Mouse (Mus musculus) forebrain, embryonic 16.5 days (tissue): ENCODE data around the gene Map2k5. TPM values are rescaled to one million over a fixed set of nuclear protein-coding genes. Genes with fewer than 3 reads are reported as not detected.

ENCODE experiments used
- ATAC-seq: fragments of 200-750 bp; cut with Nextera tagmentation; 2 replicates; pipeline ENCODE4 v1.8.0; 2017; ENCODE audit warnings: mild to moderate bottlenecking, moderate library complexity
- H3K27ac ChIP-seq: fragments of 300-500 bp; sonication (generic); 2 replicates; pipeline ENCODE4 v1.5.1; 2014; ENCODE audit warnings: low read length, control low read depth
- H3K27me3 ChIP-seq: fragments of 300-500 bp; sonication (generic); replicated peaks from 2 replicates; pipeline ENCODE4 v1.6.1; 2014; ENCODE audit warnings: low read length; ENCODE audit not compliant: control insufficient read depth, insufficient read depth
- H3K36me3 ChIP-seq: fragments of 300-500 bp; sonication (generic); 2 replicates; pipeline ENCODE4 v1.6.1; 2014; ENCODE audit not compliant: control insufficient read depth, insufficient read depth
- H3K4me1 ChIP-seq: fragments of 300-500 bp; sonication (generic); replicated peaks from 2 replicates; pipeline ENCODE4 v1.6.1; 2014; ENCODE audit warnings: low read length; ENCODE audit not compliant: control insufficient read depth, insufficient read depth
- H3K4me2 ChIP-seq: fragments of 300-500 bp; sonication (generic); 2 replicates; pipeline ENCODE4 v1.6.1; 2014; ENCODE audit warnings: mild to moderate bottlenecking, low read length, control low read depth
- H3K4me3 ChIP-seq: fragments of 300-500 bp; sonication (generic); replicated peaks from 2 replicates; pipeline ENCODE4 v1.5.1; 2014; ENCODE audit warnings: mild to moderate bottlenecking, low read length, control low read depth
- H3K9ac ChIP-seq: fragments of 300-500 bp; sonication (generic); replicated peaks from 2 replicates; pipeline ENCODE4 v1.6.1; 2014; ENCODE audit warnings: low read depth, low read length, control low read depth
- H3K9me3 ChIP-seq: fragments of 300-500 bp; sonication (generic); 2 replicates; pipeline ENCODE4 v1.6.1; 2016; ENCODE audit warnings: low read length; ENCODE audit not compliant: control insufficient read depth
- WGBS: fragments of 180-500 bp; shearing (Covaris S2); extraction: QIAGEN DNeasy Blood & Tissue Kit; methylation state at CpG from one replicate; pipeline ENCODE4 v1.1.7; 2014; 5-methylcytosine and 5-hydroxymethylcytosine counted together
- polyA plus RNA-seq: library from polyadenylated mRNA; unstranded; fragments of >200 nt; fragmentation: Nextera tagmentation; extraction: Ambion mirVana; gene quantifications from 2 replicates; pipeline ENCODE4 v1.2.1, GENCODE M21; 2015

Map2k5 gene
- polyA plus RNA-seq, 1 experiment from 2014 or later, result 39.9 TPM

GRCm38 (mm10) chr9:63257739-63258138 lies 120.0 kb downstream of the Map2k5 start:
- WGBS, result 59% methylated on average over 4 of the region's 4 CpGs
- Histone ChIP-seq H3K9me3 (no peaks in the 10 kb centered on the region), H3K27ac (no peak overlapping the region), H3K4me3 (no peak overlapping the region), H3K27me3 (no peaks in the 10 kb centered on the region), H3K9ac (no peak overlapping the region), H3K4me1 (peaks cover 10% of the 10 kb centered on the region), H3K4me2 (no peak overlapping the region), H3K36me3 (no peaks in the 10 kb centered on the region)
- no peak for ATAC-seq

DNA sequence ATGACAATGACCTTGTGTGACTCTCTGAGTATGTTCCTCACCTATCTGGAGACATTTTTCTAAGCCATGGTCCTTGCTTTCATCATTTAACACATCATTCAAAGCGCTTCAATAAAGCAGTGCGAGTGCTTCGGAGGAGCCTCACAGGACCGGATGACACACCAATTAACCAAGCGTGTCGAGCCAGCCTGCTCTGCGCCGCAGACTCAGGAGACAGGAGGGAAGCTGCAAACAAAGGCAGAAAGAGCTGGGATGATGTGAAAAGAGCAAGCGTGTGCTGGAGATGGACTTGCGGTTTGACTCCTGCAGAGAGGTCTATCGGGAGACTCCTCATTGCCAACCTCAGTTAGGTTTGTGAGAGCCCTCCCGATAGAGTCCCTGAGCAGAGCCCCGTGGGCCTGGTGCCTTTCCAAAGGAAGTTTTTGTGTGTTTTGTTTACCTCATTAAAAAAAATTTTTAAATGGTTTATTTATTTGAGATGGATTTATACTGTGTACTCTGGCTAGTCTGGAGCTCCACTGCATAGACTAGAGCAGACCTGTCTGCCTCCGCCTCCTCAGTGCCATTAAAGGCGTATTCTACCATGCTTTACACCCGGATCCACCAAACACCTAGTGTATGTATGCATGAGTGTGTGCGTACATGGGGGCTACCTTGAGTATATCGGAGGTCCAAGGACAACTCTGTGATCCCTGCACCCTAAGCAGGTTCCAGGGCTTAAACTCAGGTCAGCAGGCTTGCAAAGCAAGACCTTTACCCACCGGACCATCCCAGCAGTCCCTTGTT lies 126.7 kb downstream of the Map2k5 start:
- H3K4me1 ChIP-seq, result no peaks in the 10 kb centered on the region
- no peak for ATAC-seq
- no peaks in the 10 kb centered on the region for H3K27me3 ChIP-seq
- WGBS, result 66% methylated on average over 19 of the region's 19 CpGs
- no peak overlapping the region for H3K4me2 ChIP-seq
- no peak overlapping the region for H3K9ac ChIP-seq
- no peaks in the 10 kb centered on the region for H3K36me3 ChIP-seq
- no peaks in the 10 kb centered on the region for H3K9me3 ChIP-seq
- no peak overlapping the region for H3K4me3 ChIP-seq
- H3K27ac ChIP-seq, result no peak overlapping the region

DNA sequence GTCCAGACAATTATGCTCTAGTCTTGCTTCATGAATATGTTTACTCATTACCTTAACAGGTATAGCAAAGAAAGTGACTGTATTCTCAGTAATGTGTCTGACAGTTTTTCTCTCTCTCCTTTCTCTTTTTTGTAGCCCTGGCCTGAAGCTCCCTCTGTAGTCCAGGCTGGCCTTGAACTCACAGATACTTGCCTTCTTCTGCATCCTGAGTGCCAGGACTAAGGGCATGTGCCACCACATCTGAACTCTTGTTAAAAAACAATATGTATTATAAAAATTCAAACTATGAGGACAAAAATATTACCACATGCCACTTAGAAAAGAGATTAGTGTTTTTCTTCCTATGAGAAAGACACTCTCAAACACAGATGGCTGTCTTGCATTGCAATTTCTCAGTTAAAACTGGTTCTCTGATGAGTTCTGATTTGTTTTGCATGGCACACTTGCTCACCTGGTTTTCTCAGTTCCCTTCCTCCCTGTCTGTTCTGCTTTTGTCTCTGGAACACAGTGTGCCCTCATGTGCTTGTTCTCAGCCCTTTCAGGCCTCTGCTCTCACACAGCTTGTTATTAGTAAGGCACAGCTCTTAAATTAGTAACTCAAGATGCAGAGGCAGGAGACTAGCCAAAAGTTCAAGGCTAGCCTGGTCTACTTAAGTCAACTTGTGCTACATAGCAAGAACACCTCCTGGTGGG lies 129.5 kb downstream of the Map2k5 start:
- Histone ChIP-seq H3K9me3 (no peaks in the 10 kb centered on the region), H3K9ac (no peak overlapping the region), H3K36me3 (no peaks in the 10 kb centered on the region), H3K4me3 (no peak overlapping the region), H3K4me1 (no peaks in the 10 kb centered on the region), H3K4me2 (no peak overlapping the region), H3K27ac (no peak overlapping the region), H3K27me3 (no peaks in the 10 kb centered on the region)
- no peak for ATAC-seq

DNA sequence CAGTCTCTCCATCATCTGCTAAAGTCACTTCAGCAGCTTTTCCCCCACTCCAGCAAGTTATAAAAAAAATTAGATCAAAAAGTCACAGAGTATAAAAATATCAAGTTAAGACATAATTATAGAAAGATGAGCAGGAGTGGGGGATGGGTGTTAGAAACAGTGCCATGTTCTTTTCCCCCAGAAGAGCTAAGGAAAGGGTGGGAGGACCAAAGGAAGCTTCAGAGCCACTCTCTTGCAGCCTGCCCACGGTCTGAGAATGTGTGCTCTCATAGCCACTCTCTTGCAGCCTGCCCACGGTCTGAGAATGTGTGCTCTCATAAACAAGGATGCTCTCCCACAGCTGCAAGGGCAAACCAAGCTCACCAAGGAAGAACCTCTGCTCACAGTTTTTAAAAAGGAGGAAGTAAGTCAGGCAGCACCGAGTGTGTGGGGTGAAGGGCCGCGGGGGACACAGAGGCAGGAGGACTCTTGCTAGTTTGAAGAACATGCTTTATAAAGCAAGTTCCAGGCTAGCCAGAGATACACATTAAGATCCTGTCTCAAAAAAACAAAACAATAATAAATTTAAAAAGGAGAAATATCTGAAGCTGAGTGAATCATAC lies 131.0 kb downstream of the Map2k5 start:
- no peak overlapping the region for H3K9ac ChIP-seq
- H3K9me3 ChIP-seq, result no peaks in the 10 kb centered on the region
- no peak for ATAC-seq
- H3K27ac ChIP-seq, result no peak overlapping the region
- 83% methylated on average over 5 of the region's 5 CpGs for WGBS
- no peaks in the 10 kb centered on the region for H3K36me3 ChIP-seq
- no peak overlapping the region for H3K4me3 ChIP-seq
- peaks cover 5% of the 10 kb centered on the region for H3K4me1 ChIP-seq
- H3K4me2 ChIP-seq, result no peak overlapping the region
- H3K27me3 ChIP-seq, result no peaks in the 10 kb centered on the region

DNA sequence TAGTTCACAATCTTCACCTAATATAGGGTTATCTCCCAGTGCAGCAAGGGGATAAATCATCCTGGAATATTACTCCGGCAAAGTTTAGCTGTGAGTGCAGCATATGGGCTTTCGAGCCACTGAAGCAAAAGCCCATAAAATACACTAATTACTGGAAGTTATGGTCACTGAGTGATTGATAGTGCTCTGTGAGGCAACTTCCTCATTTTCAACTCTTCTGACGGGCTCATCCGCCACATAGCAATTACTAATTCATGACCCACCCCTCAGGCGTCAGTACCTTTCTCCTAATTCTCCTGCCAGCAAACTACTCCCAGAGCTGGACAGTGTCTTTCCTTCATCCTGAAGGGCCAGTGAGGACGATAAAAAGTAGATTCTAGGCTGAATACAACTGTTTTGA lies 135.7 kb downstream of the Map2k5 start:
- no peak for ATAC-seq
- no peak overlapping the region for H3K4me3 ChIP-seq
- H3K36me3 ChIP-seq, result no peaks in the 10 kb centered on the region
- H3K9ac ChIP-seq, result no peak overlapping the region
- H3K9me3 ChIP-seq, result no peaks in the 10 kb centered on the region
- H3K4me2 ChIP-seq, result no peak overlapping the region
- no peak overlapping the region for H3K27ac ChIP-seq
- WGBS, result 49% methylated on average over 6 of the region's 6 CpGs
- H3K27me3 ChIP-seq, result no peaks in the 10 kb centered on the region
- peaks cover 12% of the 10 kb centered on the region for H3K4me1 ChIP-seq

DNA sequence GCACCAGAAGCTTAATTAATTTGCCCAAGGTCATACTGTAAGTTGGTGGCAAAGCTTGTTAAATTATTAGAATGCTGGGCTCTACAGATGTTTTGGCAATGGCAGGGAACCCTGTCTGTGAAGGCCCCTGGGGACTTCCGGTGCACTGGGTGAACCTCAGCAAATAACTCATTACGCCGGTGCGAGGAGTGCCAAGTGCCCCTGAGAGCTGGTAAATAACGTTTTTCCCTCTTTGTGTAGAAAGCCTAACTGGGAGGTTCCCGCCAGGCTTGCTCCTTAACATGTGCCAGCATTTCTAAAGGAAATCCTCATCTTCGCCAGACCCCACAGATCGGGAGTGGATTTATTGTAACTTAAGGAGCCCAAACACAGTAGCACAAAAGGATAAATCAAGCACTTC lies 136.5 kb downstream of the Map2k5 start:
- Histone ChIP-seq H3K27me3 (no peaks in the 10 kb centered on the region), H3K27ac (no peak overlapping the region), H3K4me2 (no peak overlapping the region), H3K4me1 (peaks cover 12% of the 10 kb centered on the region), H3K9ac (0 out of 2 replicates have a peak overlapping the region, but pooled peaks have one; percentile 3), H3K4me3 (no peak overlapping the region), H3K9me3 (no peaks in the 10 kb centered on the region), H3K36me3 (no peaks in the 10 kb centered on the region)
- 3% methylated on average over 8 of the region's 8 CpGs for WGBS
- ATAC-seq, result no peak

- Histone ChIP-seq H3K4me3 (no peak overlapping the region), H3K9ac (no peak overlapping the region), H3K4me2 (no peak overlapping the region), H3K9me3 (no peaks in the 10 kb centered on the region), H3K27me3 (no peaks in the 10 kb centered on the region), H3K4me1 (peaks cover 19% of the 10 kb centered on the region), H3K27ac (no peak overlapping the region), H3K36me3 (no peaks in the 10 kb centered on the region)
- no peak for ATAC-seq
- 11% methylated on average over 5 of the region's 5 CpGs for WGBS
These were observed 143.3 kb downstream of the Map2k5 start for GRCm38 (mm10) chr9:63234356-63234755.

GRCm38 (mm10) chr9:63230289-63230688 lies 147.4 kb downstream of the Map2k5 start:
- no peaks in the 10 kb centered on the region for H3K36me3 ChIP-seq
- no peak overlapping the region for H3K4me3 ChIP-seq
- peak; percentile 72 for ATAC-seq
- H3K9ac ChIP-seq, result no peak overlapping the region
- no peaks in the 10 kb centered on the region for H3K9me3 ChIP-seq
- WGBS, result 36% methylated on average over 15 of the region's 15 CpGs
- no peaks in the 10 kb centered on the region for H3K27me3 ChIP-seq
- H3K4me2 ChIP-seq, result peak overlapping the region; percentile 42
- H3K27ac ChIP-seq, result peak overlapping the region; percentile 63
- peaks cover 23% of the 10 kb centered on the region for H3K4me1 ChIP-seq

DNA sequence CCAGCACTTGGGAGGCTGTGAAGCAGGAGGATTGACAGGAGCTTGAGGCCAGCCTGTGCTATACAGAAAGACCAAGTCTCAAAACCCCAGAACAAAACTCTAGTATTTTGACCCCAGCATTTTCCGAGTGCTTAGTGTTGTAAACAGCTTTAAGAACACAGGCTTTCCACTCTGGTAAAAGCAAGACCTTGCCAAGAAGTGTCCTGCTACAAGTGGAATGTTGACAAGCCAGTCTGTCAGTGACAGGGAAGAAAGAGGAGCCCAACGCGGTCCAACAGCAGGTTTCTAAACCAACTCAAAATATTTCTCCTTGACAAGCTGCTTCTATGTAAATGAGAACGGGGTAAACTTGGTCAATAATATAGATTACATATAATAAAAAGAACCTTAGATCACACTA lies 148.6 kb downstream of the Map2k5 start:
- 0 out of 2 replicates have a peak, but pooled peaks have one; percentile 31 for ATAC-seq
- no peak overlapping the region for H3K27ac ChIP-seq
- H3K4me2 ChIP-seq, result no peak overlapping the region
- H3K27me3 ChIP-seq, result no peaks in the 10 kb centered on the region
- 37% methylated on average over 4 of the region's 4 CpGs for WGBS
- H3K36me3 ChIP-seq, result no peaks in the 10 kb centered on the region
- no peak overlapping the region for H3K4me3 ChIP-seq
- H3K9me3 ChIP-seq, result no peaks in the 10 kb centered on the region
- no peak overlapping the region for H3K9ac ChIP-seq
- peaks cover 15% of the 10 kb centered on the region for H3K4me1 ChIP-seq
